Mouse (Mus musculus) testis, adult 2 months (tissue): ENCODE measurements around the gene Hspb7.

Experiments
- CTCF ChIP-seq: fragments of 200-500 bp; IDR thresholded peaks from 2 replicates; pipeline ENCODE4 v1.5.1; 2012; ENCODE audit warnings: low read depth, mild to moderate bottlenecking, inconsistent platforms, low read length, moderate library complexity; ENCODE audit not compliant: control insufficient read depth, insufficient read depth, insufficient replicate concordance
- POLR2A ChIP-seq: fragments of 200-500 bp; IDR thresholded peaks from 2 replicates; pipeline ENCODE4 v1.6.1; 2012; ENCODE audit warnings: low read depth, mild to moderate bottlenecking, inconsistent platforms, low read length, moderate library complexity; ENCODE audit not compliant: control insufficient read depth

- TF ChIP-seq CTCF (no peak), POLR2A (no peak)
Measured at GRCm38 (mm10) chr4:141465512-141466288, 45.1 kb downstream of the Hspb7 start.
